In the genomic region with DNA sequence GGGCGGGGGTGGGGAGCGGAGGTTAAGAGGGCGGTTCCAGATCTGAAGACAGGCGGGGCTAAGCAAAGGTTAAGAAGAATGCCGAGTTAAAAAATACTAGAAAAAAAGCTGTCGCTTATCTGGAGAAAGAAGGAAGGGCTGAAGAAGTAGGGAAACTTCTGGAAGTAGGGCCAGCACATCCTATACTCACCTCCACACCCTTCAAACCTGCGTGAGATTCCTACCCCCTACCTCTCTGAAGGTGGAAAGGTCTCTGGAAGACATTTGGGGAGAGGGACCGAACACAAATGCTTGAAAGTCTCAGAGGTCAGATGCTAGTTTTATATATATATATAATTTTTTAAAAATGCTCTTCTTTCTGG, we compare ENCODE assay signal across 8 mouse cellular contexts. TPM values are rescaled to one million over a fixed set of nuclear protein-coding genes. Genes with fewer than 3 reads are reported as not detected.
A peak's percentile ranks its signal among the peaks of the same experiment; 100 is the strongest.
DNase-seq lines count a peak whose midpoint lies in the region; ATAC-seq lines count a peak whose summit lies in the region.

No protein-coding gene starts in this region.

- DNase-seq in lung, postnatal 4 days, result no peak
- no peak for DNase-seq in forebrain, embryonic 10.5 days (ENCODE audit: extremely low spot score, low spot score)
- DNase-seq in limb, embryonic 10.5 days (ENCODE audit: low spot score), result no peak
- DNase-seq in left cerebral cortex, adult 11 months (ENCODE audit: low spot score), result no peak
- DNase-seq in urinary bladder, postnatal 14 days (ENCODE audit: low spot score), result no peak

- peak overlapping the region; percentile 53 for H3K4me3 ChIP-seq in lung, embryonic 15.5 days
- H3K4me3 ChIP-seq in forebrain, embryonic 10.5 days, result peak overlapping the region; percentile 68
- peak overlapping the region; percentile 69 for H3K4me3 ChIP-seq in limb, embryonic 10.5 days
- H3K4me3 ChIP-seq in neural tube, embryonic 14.5 days (ENCODE audit: low read depth, low read length), result peak overlapping the region; percentile 35

- H3K27me3 ChIP-seq in lung, embryonic 15.5 days, result no peaks in the 10 kb centered on the region
- peaks cover 3% of the 10 kb centered on the region; the same call in 1 of the 2 replicates for H3K27me3 ChIP-seq in forebrain, embryonic 10.5 days (ENCODE audit: poor library complexity, severe bottlenecking)
- H3K27me3 ChIP-seq in limb, embryonic 10.5 days (ENCODE audit: low read depth, poor library complexity, severe bottlenecking), result peaks cover 5% of the 10 kb centered on the region; the same call in 1 of the 2 replicates
- no peaks in the 10 kb centered on the region for H3K27me3 ChIP-seq in neural tube, embryonic 14.5 days (ENCODE audit: control insufficient read depth, insufficient read depth, low read length)

- peaks cover 10% of the 10 kb centered on the region for H3K4me1 ChIP-seq in lung, embryonic 15.5 days
- H3K4me1 ChIP-seq in forebrain, embryonic 10.5 days, result peaks cover 14% of the 10 kb centered on the region
- H3K4me1 ChIP-seq in limb, embryonic 10.5 days, result peaks cover 25% of the 10 kb centered on the region
- H3K4me1 ChIP-seq in neural tube, embryonic 14.5 days (ENCODE audit: control insufficient read depth, insufficient read depth, low read length), result 0 out of 2 replicates have a peak, but pooled peaks cover 2% of the 10 kb centered on the region

- H3K9me3 ChIP-seq in lung, embryonic 15.5 days, result no peaks in the 10 kb centered on the region
- no peaks in the 10 kb centered on the region for H3K9me3 ChIP-seq in forebrain, embryonic 10.5 days
- no peaks in the 10 kb centered on the region for H3K9me3 ChIP-seq in limb, embryonic 10.5 days (replicated peaks)
- H3K9me3 ChIP-seq in neural tube, embryonic 14.5 days (ENCODE audit: control insufficient read depth, low read length), result no peaks in the 10 kb centered on the region

- peak; percentile 46; the same call in 1 of the 2 replicates for ATAC-seq in lung, embryonic 15.5 days (ENCODE audit: borderline replicate concordance, extremely low read depth, low FRiP score, low TSS enrichment)
- ATAC-seq in neural tube, embryonic 14.5 days (ENCODE audit: low read depth), result no peak; the same call in 1 of the 2 replicates
- ATAC-seq in granulocyte monocyte progenitor cell, adult 5-6 weeks (replicated peaks; ENCODE audit: poor library complexity, severe bottlenecking), result no peak

- no peak overlapping the region for H3K9ac ChIP-seq in lung, embryonic 15.5 days
- no peak overlapping the region for H3K9ac ChIP-seq in neural tube, embryonic 14.5 days (replicated peaks; ENCODE audit: low read depth, low read length)

- H3K27ac ChIP-seq in lung, embryonic 15.5 days, result no peak overlapping the region
- H3K27ac ChIP-seq in forebrain, embryonic 10.5 days, result peak overlapping the region; percentile 88
- peak overlapping the region; percentile 89; the same call in 1 of the 2 replicates for H3K27ac ChIP-seq in limb, embryonic 10.5 days
- H3K27ac ChIP-seq in neural tube, embryonic 14.5 days (ENCODE audit: low read depth, low read length), result no peak overlapping the region

- WGBS in lung, embryonic 15.5 days, result 10% methylated on average over 8 of the region's 8 CpGs
- WGBS in forebrain, embryonic 10.5 days, result 12% methylated on average over 8 of the region's 8 CpGs
- 12% methylated on average over 8 of the region's 8 CpGs for WGBS in limb, embryonic 10.5 days
- 13% methylated on average over 8 of the region's 8 CpGs for WGBS in neural tube, embryonic 14.5 days

- no peaks in the 10 kb centered on the region for H3K36me3 ChIP-seq in lung, embryonic 15.5 days
- no peaks in the 10 kb centered on the region for H3K36me3 ChIP-seq in forebrain, embryonic 10.5 days (replicated peaks)
- no peaks in the 10 kb centered on the region for H3K36me3 ChIP-seq in limb, embryonic 10.5 days
- no peaks in the 10 kb centered on the region for H3K36me3 ChIP-seq in neural tube, embryonic 14.5 days (ENCODE audit: control insufficient read depth, insufficient read depth, low read length)

- H3K4me2 ChIP-seq in lung, embryonic 15.5 days, result peak overlapping the region; percentile 73
- peak overlapping the region; percentile 70 for H3K4me2 ChIP-seq in neural tube, embryonic 14.5 days (ENCODE audit: low read depth, low read length)

RNA-seq across cellular contexts. Expression of a gene that starts 0.3 kb away (rescaled TPM):
- polyA plus RNA-seq in lung, embryonic 15.5 days (2015; fragmentation: Nextera tagmentation; extraction: Ambion mirVana), result 10.8 and 11.6 TPM in 2 replicates
- 21.4 and 22.3 TPM in 2 replicates for polyA plus RNA-seq in forebrain, embryonic 10.5 days (2016; fragmentation: Nextera tagmentation; extraction: Ambion mirVana)
- 21.9 and 24.5 TPM in 2 replicates for polyA plus RNA-seq in limb, embryonic 10.5 days (2016; fragmentation: Nextera tagmentation; extraction: Ambion mirVana)
- polyA plus RNA-seq in neural tube, embryonic 14.5 days (2014; fragmentation: Nextera tagmentation; extraction: Ambion mirVana), result 0.90 and 1.5 TPM in 2 replicates
- 16.0 and 24.3 TPM in 2 replicates for total RNA-seq in granulocyte monocyte progenitor cell, adult 5-6 weeks (2014; fragmentation: Nextera tagmentation)
- 19.0 and 28.8 TPM in 2 replicates for total RNA-seq in granulocyte monocyte progenitor cell, adult 5-6 weeks (2017)

RNA-seq across cellular contexts. Expression of a gene that starts 27.2 kb away (rescaled TPM):
- 22.4 and 26.6 TPM in 2 replicates for polyA plus RNA-seq in lung, embryonic 15.5 days (2015; fragmentation: Nextera tagmentation; extraction: Ambion mirVana)
- 4.8 and 6.3 TPM in 2 replicates for polyA plus RNA-seq in forebrain, embryonic 10.5 days (2016; fragmentation: Nextera tagmentation; extraction: Ambion mirVana)
- polyA plus RNA-seq in limb, embryonic 10.5 days (2016; fragmentation: Nextera tagmentation; extraction: Ambion mirVana), result 7.1 and 8.7 TPM in 2 replicates
- 25.1 and 25.5 TPM in 2 replicates for polyA plus RNA-seq in neural tube, embryonic 14.5 days (2014; fragmentation: Nextera tagmentation; extraction: Ambion mirVana)
- total RNA-seq in granulocyte monocyte progenitor cell, adult 5-6 weeks (2014; fragmentation: Nextera tagmentation), result 0.79 TPM in 1 of 2 replicates, not detected in the other
- 0.46 TPM in 1 of 2 replicates, not detected in the other for total RNA-seq in granulocyte monocyte progenitor cell, adult 5-6 weeks (2017)

Comparison
In these comparisons a context has a peak if more than half of its experiments do, and no peak if none do; other contexts are left out.
1. H3K27ac ChIP-seq: peak in forebrain, embryonic 10.5 days (single experiment) and limb, embryonic 10.5 days (single experiment); none in lung, embryonic 15.5 days (single experiment) and neural tube, embryonic 14.5 days (single experiment).
2. Peak in every context shown above with its lines, with median percentiles within 50 percentile points of each other: H3K4me3 ChIP-seq.